In the genomic region with DNA sequence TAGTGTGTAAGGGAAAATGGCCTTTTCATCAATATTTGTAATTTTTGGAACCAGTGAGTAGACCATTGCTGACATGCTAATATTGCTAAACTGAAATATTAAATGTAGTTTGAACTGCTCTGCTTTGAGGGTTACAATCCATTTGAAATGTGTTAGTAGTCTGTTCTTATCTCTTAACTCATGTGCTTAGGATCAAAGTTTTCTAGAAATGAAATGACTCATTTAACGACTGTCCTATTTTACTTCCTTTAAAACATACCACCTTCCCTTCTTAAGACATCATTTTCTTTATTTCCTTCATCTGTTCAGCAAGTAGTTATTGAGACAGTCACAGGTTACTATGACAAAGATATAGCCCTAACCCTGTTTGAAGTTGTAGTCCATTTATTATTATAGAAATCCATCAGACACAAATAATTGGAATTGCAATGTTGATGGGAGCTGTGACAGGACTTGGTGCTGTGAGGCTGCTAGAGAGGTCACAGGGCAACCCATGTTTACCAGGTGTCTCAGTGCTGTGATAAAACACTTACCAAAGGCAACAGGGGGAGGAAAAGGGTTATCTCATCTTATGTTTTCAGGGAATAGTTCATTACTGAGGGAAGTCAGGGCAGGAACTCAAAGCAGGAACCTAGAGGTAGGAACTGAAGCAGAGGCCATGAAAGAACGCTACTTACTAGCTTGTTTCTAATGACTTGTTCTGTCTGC, we compare ENCODE assay signal across 26 mouse cellular contexts.
"Had no signal": no experiment of that assay in that cellular context is flagged by ENCODE, and none has a peak within 500 bp of the region (broad histone marks: within the 10 kb centered on the region; RNA-seq: fewer than 3 reads in every experiment).

No protein-coding gene starts in this region.

- H3K4me3 ChIP-seq: gastrocnemius, adult 2 months; heart, embryonic 10.5 days; heart, embryonic 12.5 days; hindbrain, embryonic 10.5 days; hindbrain, embryonic 12.5 days; hindbrain, embryonic 15.5 days; kidney, embryonic 15.5 days; limb, embryonic 13.5 days; limb, embryonic 15.5 days; liver, embryonic 12.5 days had no signal

- H3K27ac ChIP-seq: gastrocnemius, adult 2 months; heart, embryonic 10.5 days; hindbrain, embryonic 10.5 days; hindbrain, embryonic 12.5 days; hindbrain, embryonic 15.5 days; kidney, embryonic 15.5 days; kidney, postnatal 0 days; limb, embryonic 13.5 days; limb, embryonic 15.5 days; liver, embryonic 12.5 days; liver, embryonic 14.5 days had no signal

- ATAC-seq: inflammation-experienced regulatory T-cells, adult 6 months; liver, embryonic 12.5 days had no signal

- H3K9me3 ChIP-seq: heart, embryonic 10.5 days; heart, embryonic 12.5 days; hindbrain, embryonic 10.5 days; hindbrain, embryonic 12.5 days; hindbrain, embryonic 15.5 days; kidney, embryonic 15.5 days; limb, embryonic 13.5 days; limb, embryonic 15.5 days; liver, embryonic 12.5 days had no signal

- DNase-seq: gastrocnemius, adult 2 months; gastrocnemius, postnatal 10 days; gastrocnemius, postnatal 25 days; heart, adult 18-20 months; heart, postnatal 10 days; heart, postnatal 4 days; kidney, adult 11 months; kidney, adult 2 months; kidney, adult 9 months; kidney, postnatal 14 days; kidney, postnatal 36 days; layer of hippocampus, adult 9-11 months; layer of hippocampus, postnatal 36 days; left cerebral cortex, postnatal 4 days had no signal

- H3K4me1 ChIP-seq: hindbrain, embryonic 10.5 days; hindbrain, embryonic 12.5 days; hindbrain, embryonic 15.5 days; kidney, embryonic 15.5 days; limb, embryonic 13.5 days; limb, embryonic 15.5 days; liver, embryonic 12.5 days had no signal

- H3K4me2 ChIP-seq: heart, embryonic 12.5 days; hindbrain, embryonic 12.5 days; hindbrain, embryonic 15.5 days; kidney, embryonic 15.5 days; limb, embryonic 13.5 days; limb, embryonic 15.5 days; liver, embryonic 12.5 days had no signal

- H3K27me3 ChIP-seq: heart, embryonic 12.5 days; hindbrain, embryonic 12.5 days; hindbrain, embryonic 15.5 days; kidney, embryonic 15.5 days; limb, embryonic 13.5 days; limb, embryonic 15.5 days; liver, embryonic 12.5 days had no signal

- H3K9ac ChIP-seq: heart, embryonic 12.5 days; hindbrain, embryonic 12.5 days; hindbrain, embryonic 15.5 days; kidney, embryonic 15.5 days; limb, embryonic 13.5 days; limb, embryonic 15.5 days; liver, embryonic 12.5 days; liver, embryonic 14.5 days had no signal
